Mouse (Mus musculus): ENCODE data around the gene Dpagt1. TPM values are rescaled to one million over a fixed set of nuclear protein-coding genes. Genes with fewer than 3 reads are reported as not detected.

Dpagt1 gene
- polyA plus RNA-seq, 1 experiment: 24.0 TPM

DNA sequence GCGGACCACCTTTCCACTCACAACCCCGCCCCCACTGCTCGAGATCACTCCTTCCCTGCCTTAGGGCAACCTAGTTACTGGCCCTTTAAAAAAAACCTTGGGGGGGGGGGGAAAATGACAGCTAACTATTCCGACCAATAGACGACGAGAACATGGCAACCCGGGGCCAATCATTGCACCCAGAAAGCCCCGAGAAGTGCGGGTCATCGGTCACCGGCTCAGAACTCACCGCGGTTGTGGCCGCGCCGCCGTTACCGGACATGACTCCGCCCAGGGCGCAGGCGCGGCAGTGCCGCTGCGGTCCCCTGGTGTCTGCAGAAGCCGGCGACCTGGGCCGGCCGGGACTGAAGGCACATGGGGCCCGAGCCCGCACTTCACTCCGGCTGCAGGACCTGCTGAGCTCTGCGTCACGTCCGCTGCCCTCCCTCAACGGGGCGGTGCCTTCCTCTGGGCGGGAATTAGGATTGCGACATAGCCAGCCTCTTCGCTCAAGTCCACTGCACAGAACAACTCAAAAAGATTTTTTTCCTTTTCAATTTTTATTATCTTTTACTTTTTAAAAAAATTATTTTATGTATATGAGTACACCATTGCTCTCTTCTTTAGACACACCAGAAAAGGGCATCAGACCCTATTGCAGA lies 18.1 kb downstream of the Dpagt1 start, which contains the start of gene Hmbs:
Gene Hmbs, minus strand, starts transcription at position 448 of the 641 bp plus-strand sequence.
- no peaks in the 10 kb centered on the region for H3K27me3 ChIP-seq (ENCODE audit: control insufficient read depth, insufficient read depth, low read length)
- H3K36me3 ChIP-seq (ENCODE audit: control insufficient read depth, insufficient read depth, low read length): peaks cover 19% of the 10 kb centered on the region
- peak within 1 kb of the TSS; percentile 98 for H3K27ac ChIP-seq (ENCODE audit: insufficient read depth, low read length)
- no peak for TF ChIP-seq POLR2A (IDR thresholded peaks at IDR 0.05; ENCODE audit: low read depth, low read length)
- TF ChIP-seq CTCF (IDR thresholded peaks at IDR 0.05; ENCODE audit: extremely low read depth, insufficient read depth, insufficient read length, insufficient replicate concordance): no peak
- peak; percentile 84 to 87 for DNase-seq (ENCODE audit: low read depth in 1 of 2, low spot score in 2 of 2)
- H3K4me1 ChIP-seq (ENCODE audit: control insufficient read depth, insufficient read depth, insufficient read length): peaks cover 5% of the 10 kb centered on the region; the same call in 1 of the 2 replicates
- WGBS: under 1% methylated on average over 39 of the region's 39 CpGs
- peak within 1 kb of the TSS; percentile 96 for H3K4me3 ChIP-seq (ENCODE audit: extremely low read depth, insufficient read depth, insufficient read length)

DNA sequence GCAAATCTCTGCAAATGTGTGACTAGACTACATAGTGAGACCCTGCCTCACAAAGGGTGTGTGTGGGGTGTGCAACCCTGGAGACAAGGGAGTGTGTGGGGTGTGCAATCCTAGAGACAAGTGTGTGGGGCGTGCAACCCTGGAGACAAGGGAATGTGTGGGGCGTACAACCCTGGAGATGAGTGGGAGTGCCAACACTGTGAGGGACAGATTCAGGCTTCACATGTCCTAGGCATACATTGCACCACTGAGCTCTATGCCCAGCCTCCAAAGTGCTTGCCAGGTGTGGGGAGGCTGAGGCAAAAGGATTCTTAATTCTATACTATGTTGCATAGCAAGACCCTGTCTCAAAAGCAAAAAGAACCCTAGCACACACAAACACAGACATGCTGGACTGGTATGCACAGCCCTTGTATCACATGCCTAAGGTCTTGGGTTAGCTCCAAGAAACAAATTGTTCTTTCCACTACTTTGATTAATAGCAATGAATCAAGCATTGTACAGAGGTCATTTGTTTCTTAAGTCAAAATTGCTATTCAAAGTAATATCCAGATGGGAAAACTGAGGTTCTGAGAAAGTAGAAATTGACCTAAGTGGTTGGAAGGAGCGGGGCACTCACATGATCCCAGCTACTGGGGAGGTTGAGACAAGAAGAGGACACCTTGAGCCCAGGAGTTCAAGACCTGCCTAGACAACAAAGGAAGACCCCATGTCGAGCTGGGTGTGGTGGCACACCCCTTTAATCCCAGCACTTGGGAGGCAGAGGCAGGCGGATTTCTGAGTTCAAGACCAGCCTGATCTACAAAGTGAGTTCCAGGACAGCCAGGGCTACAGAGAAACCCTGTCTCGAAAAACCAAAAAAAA lies 20.0 kb downstream of the Dpagt1 start:
- H3K36me3 ChIP-seq (ENCODE audit: control insufficient read depth, insufficient read depth, low read length): peaks cover 23% of the 10 kb centered on the region
- no peak for TF ChIP-seq POLR2A (IDR thresholded peaks at IDR 0.05; ENCODE audit: low read depth, low read length)
- no peak for TF ChIP-seq CTCF (IDR thresholded peaks at IDR 0.05; ENCODE audit: extremely low read depth, insufficient read depth, insufficient read length, insufficient replicate concordance)
- H3K4me1 ChIP-seq (ENCODE audit: control insufficient read depth, insufficient read depth, insufficient read length): peaks cover 5% of the 10 kb centered on the region; the same call in 1 of the 2 replicates
- WGBS: 84% methylated on average over 6 of the region's 6 CpGs
- H3K4me3 ChIP-seq (ENCODE audit: extremely low read depth, insufficient read depth, insufficient read length): no peak overlapping the region
- no peak overlapping the region for H3K27ac ChIP-seq (ENCODE audit: insufficient read depth, low read length)
- H3K27me3 ChIP-seq (ENCODE audit: control insufficient read depth, insufficient read depth, low read length): no peaks in the 10 kb centered on the region
- no peak for DNase-seq (ENCODE audit: low read depth in 1 of 2, low spot score in 2 of 2)

DNA sequence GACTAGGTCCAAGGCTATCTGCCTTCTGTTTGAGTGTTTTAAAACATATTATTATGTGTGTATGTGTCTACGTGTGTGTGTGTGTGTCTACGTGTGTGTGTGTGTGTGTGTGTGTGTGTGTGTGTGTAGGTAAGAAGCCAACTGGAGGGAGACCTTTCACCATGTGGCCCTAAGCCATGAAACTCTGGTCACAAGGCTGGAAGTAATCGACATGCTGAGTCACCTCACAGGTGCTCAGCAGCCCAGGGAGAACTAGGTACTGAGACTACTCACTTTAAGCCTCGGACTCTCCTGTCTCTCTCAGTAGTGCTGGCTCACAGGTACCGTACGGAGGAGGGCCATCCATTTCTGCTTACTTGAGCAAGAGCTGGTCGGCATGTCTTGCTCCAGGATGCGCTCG lies 21.3 kb downstream of the Dpagt1 start:
- no peak for DNase-seq (ENCODE audit: low read depth in 1 of 2, low spot score in 2 of 2)
- no peak overlapping the region for H3K27ac ChIP-seq (ENCODE audit: insufficient read depth, low read length)
- H3K4me3 ChIP-seq (ENCODE audit: extremely low read depth, insufficient read depth, insufficient read length): no peak overlapping the region
- peaks cover 5% of the 10 kb centered on the region; the same call in 1 of the 2 replicates for H3K4me1 ChIP-seq (ENCODE audit: control insufficient read depth, insufficient read depth, insufficient read length)
- no peaks in the 10 kb centered on the region for H3K27me3 ChIP-seq (ENCODE audit: control insufficient read depth, insufficient read depth, low read length)
- H3K36me3 ChIP-seq (ENCODE audit: control insufficient read depth, insufficient read depth, low read length): peaks cover 31% of the 10 kb centered on the region
- no peak for TF ChIP-seq CTCF (IDR thresholded peaks at IDR 0.05; ENCODE audit: extremely low read depth, insufficient read depth, insufficient read length, insufficient replicate concordance)
- TF ChIP-seq POLR2A (IDR thresholded peaks at IDR 0.05; ENCODE audit: low read depth, low read length): no peak
- 89% methylated on average over 9 of the region's 9 CpGs for WGBS

DNA sequence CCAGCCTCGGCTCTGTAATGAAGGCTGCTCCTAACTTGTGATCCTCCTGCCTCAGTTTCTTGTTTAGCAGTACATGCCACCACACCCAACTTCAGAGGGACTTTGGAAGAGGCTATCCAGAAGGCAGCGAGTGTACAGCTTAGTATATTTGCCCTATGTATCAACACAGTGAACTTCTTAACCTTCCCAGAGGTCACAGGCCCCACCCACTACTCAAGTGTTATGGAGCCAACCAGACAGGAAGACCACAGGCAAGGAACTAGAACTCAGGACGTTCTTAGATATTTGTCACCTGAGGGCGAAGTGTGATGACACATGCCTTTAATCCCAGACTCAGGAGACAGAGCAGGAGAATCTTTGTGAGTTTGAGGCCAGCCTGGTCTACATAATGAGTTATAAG lies 21.8 kb downstream of the Dpagt1 start:
- Histone ChIP-seq H3K4me3 (ENCODE audit: extremely low read depth, insufficient read depth, insufficient read length) (no peak overlapping the region), H3K4me1 (ENCODE audit: control insufficient read depth, insufficient read depth, insufficient read length) (peaks cover 5% of the 10 kb centered on the region; the same call in 1 of the 2 replicates), H3K36me3 (ENCODE audit: control insufficient read depth, insufficient read depth, low read length) (peaks cover 35% of the 10 kb centered on the region), H3K27me3 (ENCODE audit: control insufficient read depth, insufficient read depth, low read length) (no peaks in the 10 kb centered on the region), H3K27ac (ENCODE audit: insufficient read depth, low read length) (no peak overlapping the region)
- no peak for DNase-seq (ENCODE audit: low read depth in 1 of 2, low spot score in 2 of 2)
- WGBS: 84% methylated on average over 4 of the region's 4 CpGs
- no peak for TF ChIP-seq CTCF (IDR thresholded peaks at IDR 0.05; ENCODE audit: extremely low read depth, insufficient read depth, insufficient read length, insufficient replicate concordance)
- TF ChIP-seq POLR2A (IDR thresholded peaks at IDR 0.05; ENCODE audit: low read depth, low read length): no peak

DNA sequence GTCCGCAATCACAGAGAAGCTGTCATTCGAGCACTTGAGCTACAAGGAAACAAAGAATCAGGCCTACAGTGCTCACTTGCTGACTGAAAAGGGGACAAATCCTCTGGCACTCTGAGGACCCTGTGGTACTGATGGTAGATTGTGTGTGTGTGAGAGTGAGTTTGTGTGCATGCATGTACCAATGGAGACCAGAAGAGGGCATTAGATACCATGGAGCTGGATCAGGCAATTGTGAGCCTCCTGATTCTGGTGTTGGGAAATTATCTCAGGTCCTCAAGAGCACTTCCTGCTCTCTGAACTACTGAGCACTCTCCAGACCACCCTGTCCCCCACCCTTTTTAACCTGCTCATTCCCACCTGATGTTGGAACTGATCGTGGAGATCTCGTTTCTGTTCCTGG lies 22.7 kb downstream of the Dpagt1 start:
- H3K4me3 ChIP-seq (ENCODE audit: extremely low read depth, insufficient read depth, insufficient read length): no peak overlapping the region
- no peaks in the 10 kb centered on the region for H3K27me3 ChIP-seq (ENCODE audit: control insufficient read depth, insufficient read depth, low read length)
- H3K4me1 ChIP-seq (ENCODE audit: control insufficient read depth, insufficient read depth, insufficient read length): no peaks in the 10 kb centered on the region
- TF ChIP-seq POLR2A (IDR thresholded peaks at IDR 0.05; ENCODE audit: low read depth, low read length) (no peak), CTCF (IDR thresholded peaks at IDR 0.05; ENCODE audit: extremely low read depth, insufficient read depth, insufficient read length, insufficient replicate concordance) (no peak)
- no peak overlapping the region for H3K27ac ChIP-seq (ENCODE audit: insufficient read depth, low read length)
- 96% methylated on average over 4 of the region's 4 CpGs for WGBS
- H3K36me3 ChIP-seq (ENCODE audit: control insufficient read depth, insufficient read depth, low read length): peaks cover 43% of the 10 kb centered on the region
- DNase-seq (ENCODE audit: low read depth in 1 of 2, low spot score in 2 of 2): no peak

DNA sequence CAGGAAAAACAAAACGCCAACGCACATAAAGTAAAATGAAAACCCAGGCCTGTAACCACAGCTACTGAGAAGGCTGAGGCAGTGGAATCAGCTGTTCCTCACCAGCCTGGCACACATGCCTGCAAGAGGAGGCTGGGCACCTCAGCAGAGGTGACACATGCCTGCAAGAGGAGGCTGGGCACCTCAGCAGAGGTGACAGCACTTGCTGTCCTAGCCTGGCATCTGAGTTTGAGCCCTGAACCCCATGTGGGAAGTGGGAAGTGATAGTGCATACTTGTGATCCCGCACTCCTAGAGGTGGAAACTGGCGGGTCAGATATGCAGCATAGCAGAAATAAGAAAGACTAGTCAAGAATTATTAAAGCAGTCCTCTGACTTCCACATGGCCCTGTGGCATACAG lies 25.6 kb downstream of the Dpagt1 start:
- Histone ChIP-seq H3K27me3 (ENCODE audit: control insufficient read depth, insufficient read depth, low read length) (no peaks in the 10 kb centered on the region), H3K36me3 (ENCODE audit: control insufficient read depth, insufficient read depth, low read length) (peaks cover 68% of the 10 kb centered on the region), H3K27ac (ENCODE audit: insufficient read depth, low read length) (no peak overlapping the region), H3K4me1 (ENCODE audit: control insufficient read depth, insufficient read depth, insufficient read length) (no peaks in the 10 kb centered on the region), H3K4me3 (ENCODE audit: extremely low read depth, insufficient read depth, insufficient read length) (no peak overlapping the region)
- no peak for DNase-seq (ENCODE audit: low read depth in 1 of 2, low spot score in 2 of 2)
- TF ChIP-seq CTCF (IDR thresholded peaks at IDR 0.05; ENCODE audit: extremely low read depth, insufficient read depth, insufficient read length, insufficient replicate concordance) (no peak), POLR2A (IDR thresholded peaks at IDR 0.05; ENCODE audit: low read depth, low read length) (no peak)
- WGBS: 92% methylated on average over 4 of the region's 4 CpGs
